Mouse (Mus musculus): ENCODE data around the gene Maml2. TPM values are rescaled to one million over a fixed set of nuclear protein-coding genes. Genes with fewer than 3 reads are reported as not detected.
A peak's percentile ranks its signal among the peaks of the same experiment; 100 is the strongest.

The Maml2 gene
- polyA plus RNA-seq, 1 experiment from 2014 or later, result 9.3 TPM

GRCm38 (mm10) chr9:13686977-13687659, 389.4 kb downstream of the Maml2 start:
- 90% methylated on average over 19 of the region's 19 CpGs for WGBS
- H3K36me3 ChIP-seq, result no peaks in the 10 kb centered on the region
- H3K4me1 ChIP-seq, result peaks cover 6% of the 10 kb centered on the region
- no peak overlapping the region for H3K9ac ChIP-seq (replicated peaks)
- no peaks in the 10 kb centered on the region for H3K9me3 ChIP-seq
- H3K4me3 ChIP-seq, result no peak overlapping the region
- 0 out of 2 replicates have a peak, but pooled peaks have one; percentile 23 for ATAC-seq (replicated peaks)
- no peaks in the 10 kb centered on the region for H3K27me3 ChIP-seq
- no peak overlapping the region for H3K4me2 ChIP-seq (replicated peaks)
- no peak overlapping the region for H3K27ac ChIP-seq (replicated peaks)

- Histone ChIP-seq H3K4me1 (peaks cover 6% of the 10 kb centered on the region), H3K27ac (replicated peaks) (no peak overlapping the region), H3K36me3 (no peaks in the 10 kb centered on the region), H3K9ac (replicated peaks) (no peak overlapping the region), H3K9me3 (no peaks in the 10 kb centered on the region), H3K4me2 (replicated peaks) (no peak overlapping the region), H3K27me3 (no peaks in the 10 kb centered on the region), H3K4me3 (no peak overlapping the region)
- 77% methylated on average over 9 of the region's 9 CpGs for WGBS
- no peak for ATAC-seq (replicated peaks)
Observed at GRCm38 (mm10) chr9:13688997-13689396, 391.2 kb downstream of the Maml2 start.

- Histone ChIP-seq H3K9ac (replicated peaks) (no peak overlapping the region), H3K27ac (replicated peaks) (peak overlapping the region; percentile 41; the same call in 1 of the 2 replicates), H3K36me3 (no peaks in the 10 kb centered on the region), H3K4me1 (peaks cover 13% of the 10 kb centered on the region), H3K4me2 (replicated peaks) (no peak overlapping the region), H3K4me3 (no peak overlapping the region), H3K27me3 (no peaks in the 10 kb centered on the region), H3K9me3 (no peaks in the 10 kb centered on the region)
- ATAC-seq (replicated peaks), result no peak
- WGBS, result 10% methylated on average over 8 of the region's 8 CpGs
Observed at GRCm38 (mm10) chr9:13690321-13690720, 392.6 kb downstream of the Maml2 start.

- H3K9me3 ChIP-seq, result no peaks in the 10 kb centered on the region
- H3K4me3 ChIP-seq, result no peak overlapping the region
- no peaks in the 10 kb centered on the region for H3K27me3 ChIP-seq
- whole genome bisulfite sequencing, result 76% methylated on average over 3 of the region's 3 CpGs
- peak; percentile 84 for ATAC-seq (replicated peaks)
- no peak overlapping the region for H3K4me2 ChIP-seq (replicated peaks)
- H3K36me3 ChIP-seq, result no peaks in the 10 kb centered on the region
- H3K9ac ChIP-seq (replicated peaks), result no peak overlapping the region
- H3K4me1 ChIP-seq, result peaks cover 15% of the 10 kb centered on the region
- H3K27ac ChIP-seq (replicated peaks), result peak overlapping the region; percentile 12; the same call in 1 of the 2 replicates
Observed at GRCm38 (mm10) chr9:13693693-13694284, 396.0 kb downstream of the Maml2 start.

DNA sequence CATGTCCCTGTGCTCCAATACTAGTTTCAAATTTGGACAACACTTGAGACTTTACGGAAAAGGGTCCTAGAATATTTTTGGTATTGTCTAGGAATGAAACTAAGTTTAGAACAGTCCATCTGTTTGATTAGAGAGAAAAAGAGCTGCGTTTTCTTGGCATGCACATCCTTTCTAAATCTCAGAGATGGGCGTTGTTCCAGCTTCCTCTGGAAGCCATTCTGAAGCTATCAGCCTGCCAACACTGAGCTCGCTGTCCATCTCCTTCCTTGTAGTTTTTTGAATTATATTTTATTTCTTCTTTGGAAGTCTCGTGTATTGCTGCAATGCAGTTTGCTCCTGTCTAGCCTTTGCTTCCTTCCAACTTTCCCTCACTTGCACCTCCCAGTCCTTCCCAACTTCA, 396.5 kb downstream of the Maml2 start:
- Histone ChIP-seq H3K4me2 (replicated peaks) (no peak overlapping the region), H3K27me3 (no peaks in the 10 kb centered on the region), H3K4me3 (no peak overlapping the region), H3K36me3 (no peaks in the 10 kb centered on the region), H3K27ac (replicated peaks) (peak overlapping the region; percentile 13; the same call in 1 of the 2 replicates), H3K4me1 (peaks cover 20% of the 10 kb centered on the region), H3K9ac (replicated peaks) (no peak overlapping the region), H3K9me3 (no peaks in the 10 kb centered on the region)
- peak; percentile 78 for ATAC-seq (replicated peaks)
- WGBS, result 46% methylated on average over 5 of the region's 5 CpGs

- no peak for ATAC-seq (replicated peaks)
- peaks cover 16% of the 10 kb centered on the region for H3K4me1 ChIP-seq
- H3K4me2 ChIP-seq (replicated peaks), result no peak overlapping the region
- no peak overlapping the region for H3K9ac ChIP-seq (replicated peaks)
- no peak overlapping the region for H3K4me3 ChIP-seq
- no peaks in the 10 kb centered on the region for H3K27me3 ChIP-seq
- no peaks in the 10 kb centered on the region for H3K9me3 ChIP-seq
- H3K36me3 ChIP-seq, result peaks cover under 1% of the 10 kb centered on the region; the same call in 1 of the 2 replicates
- no peak overlapping the region for H3K27ac ChIP-seq (replicated peaks)
- 79% methylated on average over 4 of the region's 4 CpGs for WGBS
Observed at GRCm38 (mm10) chr9:13697041-13697811, 399.5 kb downstream of the Maml2 start.

- Histone ChIP-seq H3K4me3 (no peak overlapping the region), H3K27ac (replicated peaks) (no peak overlapping the region), H3K27me3 (no peaks in the 10 kb centered on the region), H3K9ac (replicated peaks) (no peak overlapping the region), H3K9me3 (no peaks in the 10 kb centered on the region), H3K4me2 (replicated peaks) (no peak overlapping the region), H3K36me3 (peaks cover 5% of the 10 kb centered on the region; the same call in 1 of the 2 replicates), H3K4me1 (peaks cover 16% of the 10 kb centered on the region)
- 62% methylated on average over 4 of the region's 4 CpGs for WGBS
- no peak for ATAC-seq (replicated peaks)
Observed at GRCm38 (mm10) chr9:13697869-13698268, 400.1 kb downstream of the Maml2 start.

DNA sequence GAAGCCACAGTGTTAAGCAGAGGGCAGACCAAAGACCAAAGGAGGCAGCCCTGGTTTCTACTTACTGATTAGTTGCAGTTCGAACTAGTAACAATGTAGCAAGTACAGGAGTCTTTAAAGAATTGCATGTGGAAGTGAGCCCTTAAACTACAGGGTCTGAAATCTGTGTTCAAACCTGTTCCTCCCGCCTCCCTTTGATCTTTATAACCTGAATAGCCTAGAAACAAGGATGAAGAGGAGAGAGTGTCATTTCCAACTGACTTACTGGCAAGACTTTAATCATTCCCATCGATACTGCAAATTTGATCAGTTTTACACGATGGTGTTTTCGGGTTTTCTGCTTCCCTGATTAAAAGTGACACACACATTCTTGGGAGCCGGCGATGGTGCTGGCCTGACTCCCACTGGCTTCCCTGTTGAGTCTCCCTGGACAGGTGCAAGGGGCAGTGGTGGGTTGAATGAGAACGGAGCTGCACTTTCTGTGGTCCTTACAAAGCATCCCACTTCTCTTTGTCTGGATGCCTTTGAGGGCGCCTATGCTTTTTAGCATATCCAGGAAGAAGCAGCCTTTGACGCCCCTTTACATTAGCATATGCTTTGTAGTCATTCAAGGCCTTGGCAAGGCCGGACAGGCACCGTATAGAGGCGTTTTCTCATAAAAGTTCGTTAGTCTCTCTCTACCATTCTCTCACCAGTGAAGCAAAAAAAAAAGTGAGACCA, 401.5 kb downstream of the Maml2 start:
- H3K9me3 ChIP-seq, result no peaks in the 10 kb centered on the region
- peaks cover 5% of the 10 kb centered on the region; the same call in 1 of the 2 replicates for H3K36me3 ChIP-seq
- peak; percentile 79 for ATAC-seq (replicated peaks)
- H3K27me3 ChIP-seq, result no peaks in the 10 kb centered on the region
- H3K27ac ChIP-seq (replicated peaks), result peak overlapping the region; percentile 49; the same call in 1 of the 2 replicates
- peaks cover 14% of the 10 kb centered on the region for H3K4me1 ChIP-seq
- no peak overlapping the region for H3K9ac ChIP-seq (replicated peaks)
- H3K4me3 ChIP-seq, result no peak overlapping the region
- no peak overlapping the region; the same call in 1 of the 2 replicates for H3K4me2 ChIP-seq (replicated peaks)
- WGBS, result 12% methylated on average over 14 of the region's 14 CpGs

GRCm38 (mm10) chr9:13699781-13700116, 402.0 kb downstream of the Maml2 start:
- 28% methylated on average over 5 of the region's 5 CpGs for WGBS
- no peak overlapping the region for H3K4me3 ChIP-seq
- no peak overlapping the region for H3K4me2 ChIP-seq (replicated peaks)
- peak overlapping the region; percentile 49; the same call in 1 of the 2 replicates for H3K27ac ChIP-seq (replicated peaks)
- no peaks in the 10 kb centered on the region for H3K9me3 ChIP-seq
- H3K9ac ChIP-seq (replicated peaks), result no peak overlapping the region
- H3K36me3 ChIP-seq, result peaks cover 5% of the 10 kb centered on the region; the same call in 1 of the 2 replicates
- peak; percentile 18; the same call in 1 of the 2 replicates for ATAC-seq (replicated peaks)
- H3K27me3 ChIP-seq, result no peaks in the 10 kb centered on the region
- peaks cover 9% of the 10 kb centered on the region for H3K4me1 ChIP-seq

- no peak for ATAC-seq (replicated peaks)
- WGBS, result 95% methylated on average over 12 of the region's 12 CpGs
- no peaks in the 10 kb centered on the region for H3K9me3 ChIP-seq
- H3K36me3 ChIP-seq, result peaks cover 5% of the 10 kb centered on the region
- H3K4me1 ChIP-seq, result peaks cover 9% of the 10 kb centered on the region
- no peak overlapping the region for H3K4me2 ChIP-seq (replicated peaks)
- H3K4me3 ChIP-seq, result no peak overlapping the region
- H3K9ac ChIP-seq (replicated peaks), result no peak overlapping the region
- no peak overlapping the region for H3K27ac ChIP-seq (replicated peaks)
- H3K27me3 ChIP-seq, result no peaks in the 10 kb centered on the region
Observed at GRCm38 (mm10) chr9:13701773-13702172, 404.0 kb downstream of the Maml2 start.

DNA sequence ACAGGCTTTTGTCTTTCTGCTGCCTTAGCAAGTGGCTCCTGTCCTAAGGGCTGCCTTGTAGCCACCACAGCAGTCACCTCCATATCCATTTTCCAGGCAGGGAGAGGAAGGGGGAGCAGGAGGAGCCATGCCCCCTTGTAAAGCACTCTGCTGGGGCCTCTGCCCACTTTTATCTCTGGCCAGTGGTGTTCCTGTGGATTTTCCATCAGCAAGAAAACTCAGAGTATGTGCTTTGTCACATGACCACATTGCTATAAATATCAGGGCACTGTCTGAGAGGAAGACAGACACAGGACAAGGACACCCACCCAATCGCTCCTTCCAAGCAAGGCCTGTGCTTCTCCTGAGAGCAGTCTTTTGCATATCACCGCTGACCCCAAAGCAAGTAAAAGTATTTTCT, 405.3 kb downstream of the Maml2 start:
- no peak for ATAC-seq (replicated peaks)
- H3K4me2 ChIP-seq (replicated peaks), result no peak overlapping the region

More for the DNA sequence above, 405.3 kb downstream of the Maml2 start:
- Histone ChIP-seq H3K4me1 (peaks cover 9% of the 10 kb centered on the region), H3K9me3 (no peaks in the 10 kb centered on the region), H3K27ac (replicated peaks) (no peak overlapping the region), H3K9ac (replicated peaks) (no peak overlapping the region), H3K4me3 (no peak overlapping the region), H3K36me3 (peaks cover 5% of the 10 kb centered on the region), H3K27me3 (no peaks in the 10 kb centered on the region)
- 91% methylated on average over 2 of the region's 2 CpGs for WGBS
